Mouse (Mus musculus): ENCODE measurements at regions not wholly inside any gene's neighbourhood (a gene's known extent, or its start where the extent isn't known, plus 50 kb on each side); places are given as distances from the start of the nearest gene placed in this dataset.
A peak's percentile ranks its signal among the peaks of the same experiment; 100 is the strongest.

- TF ChIP-seq CTCF (IDR thresholded peaks at IDR 0.05; ENCODE audit: low read depth, low read length) (no peak), POLR2A (IDR thresholded peaks at IDR 0.05; ENCODE audit: extremely low read depth, insufficient read depth, low read length) (no peak)
- H3K27me3 ChIP-seq (ENCODE audit: control insufficient read depth, insufficient read depth, low read length) = no peaks in the 10 kb centered on the region
- H3K4me3 ChIP-seq (ENCODE audit: insufficient read depth, low read depth, low read length) = no peak overlapping the region
- no peaks in the 10 kb centered on the region for H3K36me3 ChIP-seq (ENCODE audit: control insufficient read depth, insufficient read depth, low read length)
- no peak for DNase-seq (ENCODE audit: extremely low read depth, low read depth, low spot score)
- WGBS = 97% methylated on average over 6 of the region's 6 CpGs
- no peaks in the 10 kb centered on the region; the same call in 1 of the 2 replicates for H3K4me1 ChIP-seq (ENCODE audit: control insufficient read depth, insufficient read depth, low read length)
- H3K79me2 ChIP-seq (ENCODE audit: control insufficient read depth, insufficient read depth, low read length) = no peaks in the 10 kb centered on the region
- H3K9ac ChIP-seq (ENCODE audit: low read depth, low read length) = no peak overlapping the region
- no peak overlapping the region for H3K27ac ChIP-seq (replicated peaks; ENCODE audit: insufficient read depth, low read depth, low read length)
Measured at GRCm38 (mm10) chr3:37858624-37859302, 134.5 kb upstream of the Gm5148 start.

- Histone ChIP-seq H3K27ac (replicated peaks; ENCODE audit: insufficient read depth, low read depth, low read length) (no peak overlapping the region), H3K9ac (ENCODE audit: low read depth, low read length) (no peak overlapping the region), H3K27me3 (ENCODE audit: control insufficient read depth, insufficient read depth, low read length) (no peaks in the 10 kb centered on the region), H3K36me3 (ENCODE audit: control insufficient read depth, insufficient read depth, low read length) (no peaks in the 10 kb centered on the region), H3K4me1 (ENCODE audit: control insufficient read depth, insufficient read depth, low read length) (no peaks in the 10 kb centered on the region), H3K4me3 (ENCODE audit: insufficient read depth, low read depth, low read length) (no peak overlapping the region), H3K79me2 (ENCODE audit: control insufficient read depth, insufficient read depth, low read length) (no peaks in the 10 kb centered on the region)
- TF ChIP-seq POLR2A (IDR thresholded peaks at IDR 0.05; ENCODE audit: extremely low read depth, insufficient read depth, low read length) (no peak), CTCF (IDR thresholded peaks at IDR 0.05; ENCODE audit: low read depth, low read length) (no peak)
- DNase-seq (ENCODE audit: extremely low read depth, low read depth, low spot score) = no peak
- WGBS = 70% methylated on average over 3 of the region's 3 CpGs
Measured at GRCm38 (mm10) chr3:37846191-37847003, 122.1 kb upstream of the Gm5148 start.

GRCm38 (mm10) chr3:37845313-37846023, 121.2 kb upstream of the Gm5148 start:
- WGBS = 88% methylated on average over 11 of the region's 11 CpGs
- no peak for DNase-seq (ENCODE audit: extremely low read depth, low read depth, low spot score)
- H3K4me3 ChIP-seq (ENCODE audit: insufficient read depth, low read depth, low read length) = no peak overlapping the region
- H3K36me3 ChIP-seq (ENCODE audit: control insufficient read depth, insufficient read depth, low read length) = no peaks in the 10 kb centered on the region
- H3K27ac ChIP-seq (replicated peaks; ENCODE audit: insufficient read depth, low read depth, low read length) = no peak overlapping the region
- TF ChIP-seq CTCF (IDR thresholded peaks at IDR 0.05; ENCODE audit: low read depth, low read length) (no peak), POLR2A (IDR thresholded peaks at IDR 0.05; ENCODE audit: extremely low read depth, insufficient read depth, low read length) (no peak)
- H3K4me1 ChIP-seq (ENCODE audit: control insufficient read depth, insufficient read depth, low read length) = no peaks in the 10 kb centered on the region
- H3K27me3 ChIP-seq (ENCODE audit: control insufficient read depth, insufficient read depth, low read length) = no peaks in the 10 kb centered on the region
- H3K9ac ChIP-seq (ENCODE audit: low read depth, low read length) = no peak overlapping the region
- H3K79me2 ChIP-seq (ENCODE audit: control insufficient read depth, insufficient read depth, low read length) = no peaks in the 10 kb centered on the region

- H3K9ac ChIP-seq (ENCODE audit: low read depth, low read length) = no peak overlapping the region
- H3K4me1 ChIP-seq (ENCODE audit: control insufficient read depth, insufficient read depth, low read length) = no peaks in the 10 kb centered on the region
- no peak for DNase-seq (ENCODE audit: extremely low read depth, low read depth, low spot score)
- H3K36me3 ChIP-seq (ENCODE audit: control insufficient read depth, insufficient read depth, low read length) = no peaks in the 10 kb centered on the region
- WGBS = 89% methylated on average over 8 of the region's 8 CpGs
- H3K27me3 ChIP-seq (ENCODE audit: control insufficient read depth, insufficient read depth, low read length) = no peaks in the 10 kb centered on the region
- H3K27ac ChIP-seq (replicated peaks; ENCODE audit: insufficient read depth, low read depth, low read length) = no peak overlapping the region
- H3K79me2 ChIP-seq (ENCODE audit: control insufficient read depth, insufficient read depth, low read length) = no peaks in the 10 kb centered on the region
- H3K4me3 ChIP-seq (ENCODE audit: insufficient read depth, low read depth, low read length) = no peak overlapping the region
- TF ChIP-seq CTCF (IDR thresholded peaks at IDR 0.05; ENCODE audit: low read depth, low read length) = no peak
- TF ChIP-seq POLR2A (IDR thresholded peaks at IDR 0.05; ENCODE audit: extremely low read depth, insufficient read depth, low read length) = no peak
Measured at GRCm38 (mm10) chr3:37844731-37845312, 120.5 kb upstream of the Gm5148 start.

GRCm38 (mm10) chr3:37842289-37842688, 118.0 kb upstream of the Gm5148 start:
- no peak for TF ChIP-seq POLR2A (IDR thresholded peaks at IDR 0.05; ENCODE audit: extremely low read depth, insufficient read depth, low read length)
- TF ChIP-seq CTCF (IDR thresholded peaks at IDR 0.05; ENCODE audit: low read depth, low read length) = no peak
- H3K79me2 ChIP-seq (ENCODE audit: control insufficient read depth, insufficient read depth, low read length) = no peaks in the 10 kb centered on the region
- 87% methylated on average over 7 of the region's 7 CpGs for WGBS
- H3K9ac ChIP-seq (ENCODE audit: low read depth, low read length) = no peak overlapping the region
- no peaks in the 10 kb centered on the region for H3K27me3 ChIP-seq (ENCODE audit: control insufficient read depth, insufficient read depth, low read length)
- no peak overlapping the region for H3K27ac ChIP-seq (replicated peaks; ENCODE audit: insufficient read depth, low read depth, low read length)
- peak; percentile 21 for DNase-seq (ENCODE audit: extremely low read depth, low read depth, low spot score)
- H3K4me1 ChIP-seq (ENCODE audit: control insufficient read depth, insufficient read depth, low read length) = no peaks in the 10 kb centered on the region
- H3K4me3 ChIP-seq (ENCODE audit: insufficient read depth, low read depth, low read length) = no peak overlapping the region
- H3K36me3 ChIP-seq (ENCODE audit: control insufficient read depth, insufficient read depth, low read length) = no peaks in the 10 kb centered on the region
